Mouse (Mus musculus) neural tube, embryonic 13.5 days (tissue): Measurements from ENCODE around the gene Gen1. TPM values are rescaled to one million over a fixed set of nuclear protein-coding genes. Genes with fewer than 3 reads are reported as not detected.

Experiments used
- ATAC-seq: fragments of 200-750 bp; cut with Nextera tagmentation; 2 replicates; pipeline ENCODE4 v1.8.0; 2017; ENCODE audit warnings: low read depth, mild to moderate bottlenecking, moderate TSS enrichment, moderate library complexity
- H3K27ac ChIP-seq: fragments of 300-500 bp; sonication (generic); replicated peaks from 2 replicates; pipeline ENCODE4 v1.5.1; 2015; ENCODE audit warnings: moderate library complexity, mild to moderate bottlenecking, inconsistent platforms
- H3K27me3 ChIP-seq: fragments of 300-500 bp; sonication (generic); 2 replicates; pipeline ENCODE4 v1.6.1; 2015; ENCODE audit warnings: mild to moderate bottlenecking, inconsistent platforms
- H3K36me3 ChIP-seq: fragments of 300-500 bp; sonication (generic); 2 replicates; pipeline ENCODE4 v1.6.1; 2015; ENCODE audit warnings: mild to moderate bottlenecking, inconsistent platforms
- H3K4me1 ChIP-seq: fragments of 300-500 bp; sonication (generic); replicated peaks from 2 replicates; pipeline ENCODE4 v1.6.1; 2015; ENCODE audit warnings: inconsistent platforms
- H3K4me2 ChIP-seq: fragments of 300-500 bp; sonication (generic); 2 replicates; pipeline ENCODE4 v1.6.1; 2015; ENCODE audit warnings: inconsistent platforms, mild to moderate bottlenecking, moderate library complexity
- H3K4me3 ChIP-seq: fragments of 300-500 bp; sonication (generic); 2 replicates; pipeline ENCODE4 v1.5.1; 2015; ENCODE audit warnings: mild to moderate bottlenecking, inconsistent platforms
- H3K9ac ChIP-seq: fragments of 300-500 bp; sonication (generic); 2 replicates; pipeline ENCODE4 v1.6.1; 2015; ENCODE audit warnings: moderate library complexity, mild to moderate bottlenecking, inconsistent platforms
- H3K9me3 ChIP-seq: fragments of 300-500 bp; sonication (generic); 2 replicates; pipeline ENCODE4 v1.6.1; 2016; ENCODE audit warnings: inconsistent platforms
- WGBS: fragments of 180-500 bp; shearing (Covaris S2); methylation state at CpG from one replicate; pipeline ENCODE4 v1.1.7; 2015; 5-methylcytosine and 5-hydroxymethylcytosine counted together
- polyA plus RNA-seq: library from polyadenylated mRNA; unstranded; fragments of >200 nt; fragmentation: Nextera tagmentation; extraction: Ambion mirVana; gene quantifications from 2 replicates; pipeline ENCODE4 v1.2.1, GENCODE M21; 2015

Gen1 gene
- 2.2 and 2.5 TPM in 2 replicates for polyA plus RNA-seq

DNA sequence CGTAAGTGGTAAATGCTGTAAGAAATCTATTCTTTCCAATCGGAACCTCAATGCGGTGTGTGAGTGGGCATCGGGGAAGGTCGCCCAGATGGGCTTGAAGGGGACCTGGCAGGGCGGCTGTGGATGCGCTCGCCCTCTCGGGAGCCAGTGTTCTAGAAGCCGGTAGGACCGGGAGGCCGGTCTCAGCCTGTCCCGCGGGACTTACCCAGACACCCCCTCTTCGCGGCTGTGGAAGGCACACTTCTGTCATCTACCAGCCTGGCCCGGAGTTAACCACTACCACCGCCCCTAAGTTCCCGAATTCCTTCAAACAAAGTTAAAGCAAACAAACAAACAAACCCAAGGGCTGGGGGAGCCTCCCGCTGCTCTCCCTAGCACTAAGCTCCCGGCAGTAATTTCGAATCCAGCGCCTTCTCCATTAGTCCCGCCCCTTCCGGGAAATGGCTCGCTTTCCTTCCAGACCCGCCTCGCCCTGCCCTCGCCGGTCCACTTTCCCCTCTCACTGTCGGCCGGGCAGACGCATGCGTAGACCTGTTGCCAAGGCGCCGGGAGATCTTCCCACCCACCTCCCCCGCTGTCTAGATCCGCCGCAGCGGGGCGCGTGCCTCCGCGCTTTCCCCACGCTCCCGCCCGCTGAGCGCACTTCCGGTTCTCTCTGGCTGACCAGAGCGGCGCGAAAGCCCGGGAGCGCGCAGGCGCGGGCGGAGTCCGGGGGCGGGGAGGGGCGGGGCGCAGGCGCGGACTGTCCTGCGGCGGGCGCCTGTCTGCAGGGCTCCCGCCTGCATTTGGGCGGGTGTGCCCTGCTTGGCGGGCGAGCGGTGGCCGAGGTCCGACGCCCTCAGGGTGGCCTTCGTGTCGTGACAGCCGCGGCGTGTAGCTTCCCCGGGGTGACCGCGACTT is at the start of gene Gen1, which contains the start of gene Smc6:
Gen1 (minus strand) TSS at position 420 of the 900 bp plus-strand sequence.
Smc6 (plus strand) TSS at position 505 of the 900 bp plus-strand sequence.
- under 1% methylated on average over 83 of the region's 83 CpGs for WGBS
- peak; percentile 99 for ATAC-seq
- Histone ChIP-seq H3K4me2 (peak within 1 kb of the TSS; percentile 87), H3K27me3 (no peaks in the 10 kb centered on the region), H3K4me1 (peaks cover 37% of the 10 kb centered on the region), H3K27ac (peak within 1 kb of the TSS; percentile 92), H3K9me3 (no peaks in the 10 kb centered on the region), H3K36me3 (no peaks in the 10 kb centered on the region), H3K9ac (peak within 1 kb of the TSS; percentile 96), H3K4me3 (peak within 1 kb of the TSS; percentile 87)

DNA sequence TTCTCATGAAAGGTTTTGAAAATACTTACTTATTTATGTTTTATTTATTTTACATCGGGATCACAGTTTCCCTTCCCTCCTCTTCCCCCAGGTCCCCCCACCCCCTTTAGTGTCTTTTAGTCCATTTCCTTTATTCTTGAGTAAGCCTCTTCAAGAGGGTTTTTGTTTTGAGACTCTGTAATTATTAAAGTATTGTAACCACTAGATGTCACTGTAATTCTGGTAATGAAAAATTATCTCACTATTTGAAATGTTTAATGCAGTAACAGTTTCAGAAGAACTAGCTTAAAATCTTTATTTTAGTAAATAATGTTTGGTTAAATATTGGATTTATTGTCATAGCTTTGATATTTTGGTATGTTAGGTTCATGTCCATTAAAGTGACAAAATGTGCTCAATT is 48.2 kb upstream of the Gen1 start:
- H3K27me3 ChIP-seq = no peaks in the 10 kb centered on the region
- H3K4me2 ChIP-seq = no peak overlapping the region
- no peak overlapping the region for H3K4me3 ChIP-seq
- H3K27ac ChIP-seq = no peak overlapping the region
- 79% methylated on average over 1 of the region's 1 CpGs for WGBS
- no peak for ATAC-seq
- no peak overlapping the region for H3K9ac ChIP-seq
- H3K36me3 ChIP-seq = peaks cover 49% of the 10 kb centered on the region
- H3K9me3 ChIP-seq = no peaks in the 10 kb centered on the region
- H3K4me1 ChIP-seq = no peaks in the 10 kb centered on the region

DNA sequence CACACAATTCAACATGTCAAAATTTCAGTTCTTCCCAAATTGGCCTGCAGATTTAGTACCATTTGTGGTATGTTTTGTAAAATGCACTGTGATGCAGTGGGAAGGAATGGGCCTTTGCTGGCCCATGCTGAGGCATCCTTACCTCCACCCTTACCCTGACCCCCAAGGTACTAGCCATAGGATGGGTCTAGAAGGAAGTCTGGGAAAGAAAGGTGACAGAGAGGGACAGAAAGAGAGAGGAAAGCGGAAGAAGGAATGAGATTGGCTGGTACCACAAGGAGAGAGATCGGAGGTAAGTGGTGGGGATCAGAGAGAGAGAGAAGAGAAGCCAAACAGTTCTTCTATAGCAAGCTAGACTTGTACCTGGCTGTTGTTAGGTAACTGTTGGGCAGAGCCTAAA is 45.5 kb upstream of the Gen1 start:
- no peak for ATAC-seq
- no peak overlapping the region for H3K9ac ChIP-seq
- 95% methylated on average over 2 of the region's 2 CpGs for WGBS
- no peak overlapping the region for H3K27ac ChIP-seq
- H3K36me3 ChIP-seq = peaks cover 54% of the 10 kb centered on the region
- no peaks in the 10 kb centered on the region for H3K27me3 ChIP-seq
- no peak overlapping the region for H3K4me2 ChIP-seq
- H3K4me3 ChIP-seq = no peak overlapping the region
- no peaks in the 10 kb centered on the region for H3K9me3 ChIP-seq
- no peaks in the 10 kb centered on the region for H3K4me1 ChIP-seq

DNA sequence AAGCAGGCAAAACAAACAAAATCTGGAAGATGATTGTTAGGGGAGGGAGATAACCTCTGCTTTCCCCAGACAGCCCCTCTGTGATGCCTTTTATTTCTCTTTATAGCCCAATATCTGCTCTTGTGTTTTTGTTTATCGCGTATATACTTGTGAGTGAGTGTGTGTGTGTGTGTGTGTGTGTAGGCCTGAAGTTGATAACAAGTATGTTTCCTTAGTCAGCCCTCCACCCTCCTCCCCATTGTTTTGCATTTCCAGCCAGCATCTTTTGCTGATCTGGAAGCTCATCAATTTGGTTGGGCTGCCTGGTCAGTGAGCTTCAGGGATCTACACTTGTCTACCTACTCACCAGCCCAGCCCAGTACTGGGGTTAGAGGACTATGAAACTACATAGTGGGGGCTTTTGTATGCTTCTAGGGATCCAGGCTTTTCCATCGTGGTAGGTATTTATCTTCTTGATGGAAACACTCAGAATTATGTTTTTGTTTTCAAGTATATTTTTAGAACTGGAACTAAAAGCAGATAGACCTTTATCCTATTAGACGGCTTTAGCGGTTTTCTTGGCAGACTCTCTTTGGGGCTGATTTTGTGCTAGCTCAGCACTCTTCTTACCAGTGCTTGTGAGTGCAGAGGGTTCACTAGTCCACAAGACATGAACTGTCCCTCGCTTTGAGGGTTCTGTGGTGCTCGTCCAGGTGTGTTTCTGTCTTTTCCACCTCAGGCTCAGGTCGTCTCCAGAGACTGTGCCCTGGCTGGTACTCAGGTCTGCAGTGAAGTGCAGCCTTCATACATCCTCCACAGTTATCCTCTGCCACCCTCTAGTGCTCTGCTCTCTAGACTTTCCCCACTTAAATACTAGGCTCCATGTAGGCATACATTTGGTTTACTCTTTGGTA is 41.4 kb upstream of the Gen1 start:
- peaks cover 71% of the 10 kb centered on the region for H3K36me3 ChIP-seq
- WGBS = 92% methylated on average over 8 of the region's 8 CpGs

DNA sequence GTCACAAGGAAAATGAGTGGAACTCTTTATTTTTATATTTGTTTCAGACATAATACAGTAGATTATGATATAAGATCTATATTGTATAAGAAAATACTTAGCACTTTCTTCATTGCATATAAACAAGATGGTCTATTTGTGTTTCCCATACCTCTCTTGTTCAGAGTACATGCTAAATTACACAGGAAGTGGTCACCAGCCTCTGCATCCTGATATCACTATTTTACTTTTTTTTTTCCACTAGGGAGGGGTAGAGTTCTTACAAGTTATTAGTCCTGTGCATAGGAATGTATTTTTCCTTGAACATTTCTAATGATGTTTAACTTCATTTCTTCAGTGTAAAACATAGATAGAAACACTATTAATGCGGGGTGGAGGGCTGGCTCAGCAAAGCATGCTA is 35.3 kb upstream of the Gen1 start:
- no peak for ATAC-seq
- 100% methylated on average over 1 of the region's 1 CpGs for WGBS
- Histone ChIP-seq H3K27ac (no peak overlapping the region), H3K4me1 (no peaks in the 10 kb centered on the region), H3K36me3 (peaks cover 73% of the 10 kb centered on the region), H3K4me3 (no peak overlapping the region), H3K27me3 (no peaks in the 10 kb centered on the region), H3K4me2 (no peak overlapping the region), H3K9me3 (no peaks in the 10 kb centered on the region), H3K9ac (no peak overlapping the region)

More for the DNA sequence above, 41.4 kb upstream of the Gen1 start:
- Histone ChIP-seq H3K27ac (no peak overlapping the region), H3K9me3 (no peaks in the 10 kb centered on the region), H3K27me3 (no peaks in the 10 kb centered on the region), H3K4me1 (no peaks in the 10 kb centered on the region), H3K9ac (no peak overlapping the region), H3K4me3 (no peak overlapping the region), H3K4me2 (no peak overlapping the region)
- no peak for ATAC-seq

- Histone ChIP-seq H3K27me3 (no peaks in the 10 kb centered on the region), H3K4me1 (no peaks in the 10 kb centered on the region), H3K4me2 (no peak overlapping the region), H3K36me3 (peaks cover 57% of the 10 kb centered on the region), H3K9me3 (no peaks in the 10 kb centered on the region), H3K4me3 (no peak overlapping the region), H3K9ac (no peak overlapping the region), H3K27ac (no peak overlapping the region)
- 89% methylated on average over 2 of the region's 2 CpGs for WGBS
- no peak for ATAC-seq
Measured at GRCm38 (mm10) chr12:11286382-11286781, 20.8 kb upstream of the Gen1 start.

DNA sequence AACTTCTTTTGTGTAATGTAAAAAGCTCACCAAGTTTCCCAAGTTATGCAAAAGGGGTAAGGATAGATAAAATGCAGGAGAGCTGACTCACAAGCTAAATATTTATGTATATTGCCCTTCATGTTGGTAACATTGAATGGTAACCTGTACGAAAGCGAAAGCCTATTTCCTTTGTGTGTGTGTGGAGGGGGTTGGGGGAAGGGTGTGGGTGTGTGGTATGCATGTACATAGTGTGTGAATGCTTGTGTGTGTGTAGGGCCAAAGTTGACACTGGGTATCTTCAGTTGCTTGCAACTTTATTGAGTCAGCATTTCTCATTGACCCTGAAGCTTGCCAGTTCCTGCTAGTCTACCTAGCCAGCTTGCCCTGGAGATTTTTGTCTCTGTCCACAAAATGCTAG is 16.0 kb upstream of the Gen1 start:
- H3K27ac ChIP-seq = no peak overlapping the region
- H3K27me3 ChIP-seq = no peaks in the 10 kb centered on the region
- 95% methylated on average over 2 of the region's 2 CpGs for WGBS
- H3K9me3 ChIP-seq = no peaks in the 10 kb centered on the region
- no peaks in the 10 kb centered on the region for H3K4me1 ChIP-seq
- peaks cover 75% of the 10 kb centered on the region for H3K36me3 ChIP-seq
- no peak overlapping the region for H3K4me2 ChIP-seq
- ATAC-seq = no peak
- no peak overlapping the region for H3K9ac ChIP-seq
- H3K4me3 ChIP-seq = no peak overlapping the region

DNA sequence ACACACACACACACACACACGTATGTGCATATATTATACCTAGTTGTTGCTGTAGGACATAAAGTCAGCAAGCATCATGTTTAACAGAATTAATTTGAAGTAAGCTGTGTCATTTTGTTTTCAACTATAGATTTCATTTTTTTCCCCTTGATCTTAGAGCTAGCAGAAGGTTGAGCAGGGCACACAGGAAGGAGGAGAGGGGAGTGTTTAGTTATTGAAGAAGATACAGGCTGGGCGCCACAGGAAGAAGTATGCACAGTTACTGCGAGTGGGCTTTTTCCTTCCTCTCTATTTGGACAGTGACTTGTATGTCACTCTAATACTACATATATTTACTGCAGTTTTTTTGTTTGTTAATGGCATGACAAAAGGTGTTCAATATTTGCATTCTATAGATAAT is 14.3 kb upstream of the Gen1 start:
- 96% methylated on average over 3 of the region's 3 CpGs for WGBS
- H3K27me3 ChIP-seq = no peaks in the 10 kb centered on the region
- H3K36me3 ChIP-seq = peaks cover 62% of the 10 kb centered on the region

DNA sequence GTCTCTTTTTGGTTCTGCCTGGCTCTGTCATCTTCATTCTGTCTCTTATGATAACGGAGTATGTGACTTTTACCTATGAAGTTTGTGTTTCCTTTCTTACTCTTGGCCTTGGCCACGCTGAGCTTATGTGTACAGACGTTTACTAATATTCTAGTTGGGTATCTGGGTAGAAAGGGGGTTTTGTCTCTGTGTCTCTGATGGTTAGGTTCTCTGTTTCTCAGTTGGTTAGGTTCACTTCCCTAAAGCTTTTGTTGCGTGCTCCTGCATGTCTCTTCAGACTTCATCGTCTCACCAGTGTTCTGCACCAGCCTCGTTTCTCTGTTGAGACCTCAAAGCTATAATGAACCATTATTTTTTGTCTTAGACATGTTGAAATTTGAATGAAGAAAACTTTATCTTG is 11.6 kb upstream of the Gen1 start:
- Histone ChIP-seq H3K27me3 (no peaks in the 10 kb centered on the region), H3K4me2 (no peak overlapping the region), H3K27ac (no peak overlapping the region), H3K36me3 (peaks cover 65% of the 10 kb centered on the region), H3K9me3 (no peaks in the 10 kb centered on the region), H3K4me3 (no peak overlapping the region), H3K4me1 (no peaks in the 10 kb centered on the region), H3K9ac (no peak overlapping the region)
- no peak for ATAC-seq
- 91% methylated on average over 6 of the region's 6 CpGs for WGBS

More for the DNA sequence above, 14.3 kb upstream of the Gen1 start:
- Histone ChIP-seq H3K4me3 (no peak overlapping the region), H3K9ac (no peak overlapping the region), H3K4me1 (no peaks in the 10 kb centered on the region), H3K27ac (no peak overlapping the region), H3K9me3 (no peaks in the 10 kb centered on the region), H3K4me2 (no peak overlapping the region)
- no peak for ATAC-seq

GRCm38 (mm10) chr12:11276632-11277031 is 11.0 kb upstream of the Gen1 start:
- 95% methylated on average over 2 of the region's 2 CpGs for WGBS
- H3K4me2 ChIP-seq = no peak overlapping the region
- no peaks in the 10 kb centered on the region for H3K4me1 ChIP-seq
- H3K9ac ChIP-seq = no peak overlapping the region
- no peaks in the 10 kb centered on the region for H3K9me3 ChIP-seq
- no peaks in the 10 kb centered on the region for H3K27me3 ChIP-seq
- H3K4me3 ChIP-seq = no peak overlapping the region
- no peak overlapping the region for H3K27ac ChIP-seq
- no peak for ATAC-seq
- peaks cover 65% of the 10 kb centered on the region for H3K36me3 ChIP-seq

DNA sequence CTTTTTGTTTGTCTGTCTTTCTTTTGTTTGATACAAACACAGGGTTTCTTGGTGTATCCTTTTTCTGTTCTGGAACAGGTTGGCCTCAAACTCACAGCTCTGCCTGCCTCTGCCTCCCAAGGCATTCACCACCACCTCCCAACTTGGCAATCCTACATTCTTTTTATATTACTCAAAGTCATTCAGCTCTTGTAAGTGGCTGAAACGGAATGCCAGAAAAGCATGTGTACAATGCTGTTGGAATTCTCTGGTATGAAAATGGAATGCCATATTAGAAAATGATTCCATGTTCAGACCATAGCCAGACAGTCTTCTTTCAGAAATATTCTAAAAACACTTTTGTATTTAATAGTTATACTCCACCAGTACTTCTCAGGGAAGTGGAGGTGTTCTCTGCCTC is 7.6 kb upstream of the Gen1 start:
- ATAC-seq = no peak
- Histone ChIP-seq H3K9me3 (no peaks in the 10 kb centered on the region), H3K4me1 (peaks cover 11% of the 10 kb centered on the region), H3K4me2 (no peak overlapping the region), H3K9ac (no peak overlapping the region), H3K27me3 (no peaks in the 10 kb centered on the region), H3K27ac (no peak overlapping the region), H3K4me3 (no peak overlapping the region), H3K36me3 (peaks cover 36% of the 10 kb centered on the region)
- 83% methylated on average over 1 of the region's 1 CpGs for WGBS

- H3K4me2 ChIP-seq = no peak overlapping the region
- no peaks in the 10 kb centered on the region for H3K9me3 ChIP-seq
- 94% methylated on average over 4 of the region's 4 CpGs for WGBS
- H3K4me1 ChIP-seq = peaks cover 17% of the 10 kb centered on the region
- no peak for ATAC-seq
- H3K4me3 ChIP-seq = no peak overlapping the region
- H3K27ac ChIP-seq = no peak overlapping the region
- peaks cover 32% of the 10 kb centered on the region for H3K36me3 ChIP-seq
- no peak overlapping the region for H3K9ac ChIP-seq
- no peaks in the 10 kb centered on the region for H3K27me3 ChIP-seq
Measured at GRCm38 (mm10) chr12:11272568-11272967, 7.0 kb upstream of the Gen1 start.
